16 mouse cellular contexts compared by ENCODE assay signal in the genomic region with DNA sequence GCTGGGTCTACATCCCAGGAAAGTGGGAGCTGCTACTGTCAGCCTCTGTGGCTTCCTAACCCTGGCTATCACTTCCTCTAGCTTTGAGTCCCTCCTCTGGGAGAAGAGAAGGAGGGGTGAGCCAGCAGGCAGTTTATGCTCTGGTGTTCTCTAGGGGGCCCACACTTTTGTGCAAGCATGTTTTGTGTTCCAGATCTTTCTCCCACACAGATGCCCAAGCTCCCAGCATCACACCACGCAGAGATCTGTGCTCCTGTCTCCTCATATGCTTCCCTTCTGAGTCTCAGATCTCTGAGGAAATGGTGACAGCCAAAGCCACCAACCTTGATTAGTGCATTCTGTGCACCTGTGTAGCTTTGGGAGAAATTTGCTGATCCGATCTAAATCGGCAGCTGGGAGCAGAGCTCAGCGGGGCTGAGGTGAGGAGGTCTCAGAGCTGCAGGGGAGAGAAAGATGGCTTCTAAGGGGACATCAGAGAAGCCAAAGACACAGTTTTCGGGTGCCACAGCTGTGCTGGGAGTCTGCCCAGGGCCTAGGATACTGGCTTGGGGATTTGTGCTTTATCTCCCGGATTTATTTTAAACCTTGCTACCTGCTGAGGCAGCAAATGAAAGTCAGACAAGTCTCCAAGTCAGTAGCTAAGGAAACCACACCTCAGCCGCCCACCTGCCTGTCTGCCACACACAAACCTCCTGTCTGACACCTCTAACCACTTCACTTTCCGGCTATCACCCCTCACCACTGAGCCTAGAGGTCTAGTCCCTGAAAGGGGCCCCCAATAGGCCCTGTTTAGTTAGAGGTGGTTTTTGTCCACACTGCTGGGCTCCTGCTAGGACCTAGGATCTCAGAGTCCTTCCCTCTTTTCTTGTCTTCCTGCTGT.
DNase-seq lines count a peak whose midpoint lies in the region.
"Had no signal": no experiment of that assay in that cellular context is flagged by ENCODE, and none has a peak within 500 bp of the region (broad histone marks: within the 10 kb centered on the region; RNA-seq: fewer than 3 reads in every experiment).

No protein-coding gene starts in this region.

- DNase-seq in layer of hippocampus, adult 9-11 months: peak; percentile 56
- no peak for DNase-seq in layer of hippocampus, adult 11-12 months (ENCODE audit: low spot score)
- DNase-seq in T-cell, adult 2 months (ENCODE audit: low spot score): peak; percentile 50
- peak; percentile 35 for DNase-seq in naive thymus-derived CD4-positive, alpha-beta T cell, adult 2 months (ENCODE audit: low read depth)
- DNase-seq in thymus, postnatal 14 days: peak; percentile 67
- DNase-seq in urinary bladder, postnatal 36 days (ENCODE audit: low spot score in 2 of 2): no peak
- DNase-seq in yolk sac, embryonic 10.5 days (ENCODE audit: low spot score): no peak
- DNase-seq in kidney, adult 9 months: no peak
- DNase-seq: B cell, adult 2 months; cerebellum, adult 9-10 months; gastrocnemius, postnatal 10 days; heart, adult 18-20 months; heart, postnatal 36 days; kidney, adult 18-20 months; kidney, postnatal 10 days; lung, adult 2 months had no signal

Comparison
In these comparisons a context has a peak if more than half of its experiments do, and no peak if none do; other contexts are left out.
1. DNase-seq: peak in layer of hippocampus, adult 9-11 months (single experiment), T-cell, adult 2 months (single experiment), naive thymus-derived CD4-positive, alpha-beta T cell, adult 2 months (single experiment) and thymus, postnatal 14 days (single experiment); none in layer of hippocampus, adult 11-12 months (single experiment), urinary bladder, postnatal 36 days (0 of 2), yolk sac, embryonic 10.5 days (single experiment) and kidney, adult 9 months (single experiment).